Mouse (Mus musculus): Measurements from ENCODE around the gene Wfdc12.

GRCm38 (mm10) chr2:164228361-164229070 is 38.1 kb upstream of the Wfdc12 start:
- no peak for TF ChIP-seq CTCF (IDR thresholded peaks at IDR 0.05; ENCODE audit: borderline replicate concordance, extremely low read depth, insufficient read depth, insufficient read length)
- no peak for TF ChIP-seq POLR2A (IDR thresholded peaks at IDR 0.05; ENCODE audit: borderline replicate concordance, extremely low read depth, insufficient read depth, insufficient read length, poor library complexity, severe bottlenecking)
